Mouse (Mus musculus) gastrocnemius, postnatal 25 days (tissue): ENCODE measurements around the gene Zfp740. TPM values are rescaled to one million over a fixed set of nuclear protein-coding genes. Genes with fewer than 3 reads are reported as not detected.

Experiments
- DNase-seq: peaks from one replicate; pipeline ENCODE4 v3.0.0; 2022
- total RNA-seq, 2 experiments: library from RNA; stranded (reverse); gene quantifications; 1 replicate in 1 of 2; 2 replicates in 1 of 2; pipeline ENCODE4 v1.2.3; 2021

The Zfp740 gene
- total RNA-seq, 2 experiments from 2014 or later: 25.5 to 25.6 TPM

DNA sequence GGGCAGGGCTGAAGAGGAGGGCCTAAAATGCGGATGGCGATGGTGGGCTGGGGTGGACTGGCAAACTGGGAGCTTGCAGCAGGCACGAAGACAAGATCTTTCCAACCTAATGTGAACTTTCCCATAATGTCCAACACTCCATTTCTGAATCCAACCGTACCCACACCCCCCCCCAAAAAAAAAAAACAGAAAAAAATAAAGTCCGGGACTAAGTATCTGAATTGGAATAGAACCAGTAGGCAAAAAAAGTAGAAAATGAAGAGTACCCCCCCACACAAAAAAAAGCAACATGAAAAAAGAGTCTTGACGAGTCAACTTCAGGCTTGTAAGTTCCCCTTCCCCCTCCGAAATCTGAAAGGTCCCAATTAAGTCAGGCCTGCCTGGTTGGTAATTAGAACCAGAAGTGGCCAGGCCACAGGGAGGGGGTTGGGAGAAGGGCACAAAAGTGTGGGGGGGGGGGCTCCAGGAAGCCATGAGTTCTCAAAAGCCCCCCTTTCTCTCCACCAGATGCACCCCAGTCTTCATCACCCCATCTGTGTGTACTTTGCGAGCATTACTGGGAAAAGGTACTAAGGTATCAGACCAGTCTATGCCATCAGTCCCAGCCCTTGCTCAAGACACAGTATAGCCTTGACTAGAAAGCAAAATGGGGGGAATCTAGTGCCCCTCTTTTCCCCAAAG lies 45.2 kb downstream of the Zfp740 start:
- no peak for DNase-seq

- no peak for DNase-seq
These were observed 45.8 kb downstream of the Zfp740 start for GRCm38 (mm10) chr15:102248812-102249191.

DNA sequence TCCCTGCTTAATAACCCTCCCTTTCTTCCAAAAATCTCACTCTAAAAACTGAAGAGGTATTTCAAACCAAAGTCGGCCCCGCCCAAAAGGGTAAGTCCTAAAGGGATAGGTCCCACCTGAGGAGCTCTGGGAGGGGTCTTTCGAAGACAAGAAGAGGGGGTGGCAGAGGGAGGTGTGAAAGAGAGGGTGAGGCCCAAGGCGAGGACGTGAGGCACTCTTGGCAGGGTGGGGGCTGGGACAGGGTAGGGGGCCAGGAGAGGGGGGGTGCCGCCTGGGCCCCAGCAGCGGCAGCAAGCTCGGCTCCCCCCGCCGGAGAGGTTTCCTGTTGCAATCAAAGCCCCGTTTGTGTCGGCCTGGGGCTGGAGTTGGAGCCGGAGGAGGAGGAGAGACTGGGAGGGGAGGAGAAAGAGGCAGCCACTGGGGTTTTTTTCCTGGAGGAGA lies 46.2 kb downstream of the Zfp740 start:
- DNase-seq: no peak

DNA sequence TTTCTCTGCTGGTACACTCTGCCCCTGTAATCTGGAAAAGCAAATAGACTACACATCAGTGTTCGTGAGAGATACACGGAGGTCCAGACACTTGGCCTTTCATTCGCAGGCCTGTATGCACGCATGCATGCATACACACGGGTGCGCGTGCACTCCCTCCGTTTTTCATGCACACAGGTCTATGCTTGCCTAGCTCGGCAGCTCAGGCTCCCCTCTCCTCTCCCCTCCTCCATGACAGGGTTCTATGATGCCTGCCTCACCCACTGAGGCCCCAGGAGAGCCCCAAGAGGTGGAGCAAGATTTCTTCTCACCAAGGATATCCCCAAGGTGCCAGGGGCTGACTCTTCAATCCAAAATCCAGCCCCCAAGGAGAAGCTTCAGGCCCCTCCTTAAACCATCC lies 46.9 kb downstream of the Zfp740 start:
- DNase-seq: no peak

GRCm38 (mm10) chr15:102250521-102250920 lies 47.5 kb downstream of the Zfp740 start:
- no peak for DNase-seq

DNA sequence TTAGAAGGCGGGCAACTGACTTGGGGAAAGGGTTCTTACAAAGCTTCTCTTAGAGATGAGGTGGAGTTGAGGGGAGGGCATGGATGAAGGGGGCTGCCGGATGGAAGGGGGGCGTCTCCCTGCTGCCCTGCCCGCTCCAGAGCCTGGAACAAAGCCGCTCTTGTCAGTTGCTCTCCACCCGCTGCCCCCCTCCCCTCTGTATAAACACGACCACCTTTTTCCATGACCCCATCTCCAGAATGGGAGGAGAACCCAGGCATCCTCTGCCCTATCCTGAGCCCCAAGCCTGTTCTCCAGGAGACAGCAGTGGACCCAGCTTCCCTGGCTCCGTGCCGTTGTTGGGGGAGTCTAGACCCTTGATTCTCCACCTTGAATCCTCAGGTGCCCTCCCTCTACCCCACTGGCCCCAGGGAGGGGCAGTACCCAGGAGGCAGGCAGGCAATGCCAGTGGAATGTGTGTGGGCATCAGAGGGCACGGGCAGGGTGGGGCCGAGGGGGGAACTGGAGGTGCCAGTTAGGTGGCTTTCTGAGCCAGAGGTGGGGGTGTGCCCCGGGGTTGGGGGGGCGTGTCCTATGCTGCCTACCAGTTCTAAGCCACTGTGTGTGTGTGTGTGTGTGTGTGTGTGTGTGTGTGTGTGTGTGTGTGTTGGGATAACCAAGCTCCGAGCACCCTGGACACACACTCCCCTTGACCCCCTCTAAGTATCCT lies 52.7 kb downstream of the Zfp740 start:
- no peak for DNase-seq

- DNase-seq: no peak
These were observed 53.6 kb downstream of the Zfp740 start for GRCm38 (mm10) chr15:102256431-102257201.

GRCm38 (mm10) chr15:102257202-102258075 lies 54.4 kb downstream of the Zfp740 start, which contains the start of gene Rarg:
TSS of gene Rarg (minus strand) at chr15:102257517.
- peak; percentile 68 for DNase-seq

GRCm38 (mm10) chr15:102258076-102258470 lies 55.0 kb downstream of the Zfp740 start:
- peak; percentile 71 for DNase-seq

DNA sequence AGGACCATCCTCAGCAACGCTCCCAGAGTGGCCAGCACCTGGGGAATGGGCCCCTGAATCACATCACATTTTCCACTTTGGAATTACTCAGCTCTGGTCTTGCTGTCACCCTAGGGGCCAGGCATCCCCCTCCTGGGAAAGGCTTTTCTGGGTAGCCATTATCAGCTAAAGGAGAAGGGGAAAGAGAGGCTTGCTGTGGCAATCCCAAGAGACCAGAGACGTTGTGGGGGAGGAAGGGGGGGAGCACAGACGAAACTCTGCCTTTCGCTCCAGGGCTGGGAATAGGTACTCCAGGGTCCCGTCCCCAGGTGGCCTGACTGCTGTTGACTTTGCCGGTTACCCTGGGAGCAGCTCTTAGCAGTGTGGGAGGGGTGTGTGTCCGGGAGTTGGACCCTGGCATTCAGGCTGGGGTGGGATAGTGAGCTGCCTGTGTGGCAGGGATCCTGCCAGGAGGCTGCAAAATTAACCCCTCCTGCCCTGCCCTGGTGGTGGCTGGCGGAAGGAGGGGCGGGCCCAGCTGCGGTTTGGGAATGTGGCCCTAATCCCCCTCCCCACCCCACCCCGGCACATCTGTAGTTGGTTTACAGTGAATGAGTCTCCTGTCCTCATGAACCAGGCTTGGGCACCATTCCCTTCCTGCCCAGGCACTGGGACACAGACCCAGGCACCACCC lies 55.7 kb downstream of the Zfp740 start:
- no peak for DNase-seq

- no peak for DNase-seq
These were observed 59.5 kb downstream of the Zfp740 start for GRCm38 (mm10) chr15:102262582-102262981.

- no peak for DNase-seq
These were observed 60.0 kb downstream of the Zfp740 start for GRCm38 (mm10) chr15:102263037-102263436.

Other genes with a start within 250 kb of the Zfp740 start
- not detected for gene Krt78, start 249.0 kb upstream of the Zfp740 start, total RNA-seq
- under 1 TPM; 0.13 to 0.19 TPM for gene Krt8, start 198.8 kb upstream of the Zfp740 start, total RNA-seq
- under 1 TPM; 0.18 to 0.29 TPM for gene Krt18, start 175.1 kb upstream of the Zfp740 start, total RNA-seq
- gene Eif4b, start 129.5 kb upstream of the Zfp740 start, total RNA-seq: 100 to 1,000 TPM; 141 to 145 TPM
- 10 to 100 TPM; 22.3 to 32.0 TPM for gene Tns2, start 102.8 kb upstream of the Zfp740 start, total RNA-seq
- gene Spryd3, start 67.0 kb upstream of the Zfp740 start, total RNA-seq: 1 to 10 TPM; 7.1 to 7.9 TPM
- 10 to 100 TPM; 46.4 to 68.2 TPM for gene Igfbp6, start 58.9 kb upstream of the Zfp740 start, total RNA-seq
- under 1 TPM in 1 of 2 experiments, not detected in 1; 0.16 TPM for gene Soat2, start 52.7 kb upstream of the Zfp740 start, total RNA-seq
- 10 to 100 TPM; 10.4 to 16.7 TPM for gene Csad, start 1.5 kb downstream of the Zfp740 start, total RNA-seq
- 1 to 10 TPM in 1 of 2 experiments, under 1 TPM in 1; 0.41 to 1.2 TPM for gene Itgb7, start 28.7 kb downstream of the Zfp740 start, total RNA-seq
- gene Rarg, start 54.3 kb downstream of the Zfp740 start, total RNA-seq: 1 to 10 TPM; 9.3 to 9.8 TPM
- not detected for gene Gm9918, start 67.3 kb downstream of the Zfp740 start, total RNA-seq
- gene Mfsd5, start 76.2 kb downstream of the Zfp740 start, total RNA-seq: 10 to 100 TPM; 12.1 to 14.1 TPM
- gene Espl1, start 93.0 kb downstream of the Zfp740 start, total RNA-seq: 1 to 10 TPM in 1 of 2 experiments, under 1 TPM in 1; 0.51 to 1.4 TPM
- gene Pfdn5, start 122.9 kb downstream of the Zfp740 start, total RNA-seq: 100 to 1,000 TPM; 189 to 204 TPM
- gene Myg1, start 128.5 kb downstream of the Zfp740 start, total RNA-seq: 10 to 100 TPM; 14.0 to 16.2 TPM
- gene Aaas, start 147.5 kb downstream of the Zfp740 start, total RNA-seq: 1 to 10 TPM; 6.0 to 7.5 TPM
- not detected for gene Sp7, start 163.9 kb downstream of the Zfp740 start, total RNA-seq
- gene Sp1, start 202.9 kb downstream of the Zfp740 start, total RNA-seq: 10 to 100 TPM; 15.9 to 20.9 TPM
- gene Amhr2, start 242.1 kb downstream of the Zfp740 start, total RNA-seq: 1 to 10 TPM; 2.8 to 6.3 TPM